Mouse (Mus musculus): ENCODE results near the gene Sesn1. TPM values are rescaled to one million over a fixed set of nuclear protein-coding genes. Genes with fewer than 3 reads are reported as not detected.
A peak's percentile ranks its signal among the peaks of the same experiment; 100 is the strongest.

Sesn1 gene
- total and polyA plus RNA-seq, 3 experiments, result 11.7 TPM; not detected in 1

DNA sequence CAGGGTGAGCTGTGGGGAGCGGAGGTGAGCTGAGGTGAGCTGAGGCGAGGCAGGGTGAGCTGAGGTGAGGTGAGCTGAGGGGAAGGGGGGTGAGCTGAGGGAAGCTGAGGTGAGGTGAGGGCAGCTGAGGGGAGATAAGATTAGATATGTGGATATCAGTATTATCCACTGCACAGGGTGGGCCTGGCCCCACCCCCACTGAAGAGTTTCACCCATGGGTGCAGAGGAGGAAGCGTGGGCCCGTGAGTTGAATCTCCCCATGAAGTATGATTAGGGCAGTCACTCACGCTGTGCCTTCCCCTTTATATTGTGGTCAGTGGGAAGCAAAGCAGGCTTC lies 143.8 kb downstream of the Sesn1 start:
- DNase-seq (ENCODE audit: low read depth, low spot score), result peak; percentile 59
- no peaks in the 10 kb centered on the region for H3K27me3 ChIP-seq (ENCODE audit: control insufficient read depth in 1 of 2, insufficient read depth in 2 of 2, low read length in 2 of 2)
- H3K9ac ChIP-seq (ENCODE audit: control insufficient read depth, low read depth, low read length, poor library complexity, severe bottlenecking), result peak overlapping the region; percentile 70
- TF ChIP-seq ZMIZ1 (IDR thresholded peaks at IDR 0.05; ENCODE audit: low read depth, low read length) (no peak), HCFC1 (IDR thresholded peaks at IDR 0.05; ENCODE audit: low read depth, low read length) (no peak; the same call in 1 of the 2 replicates), NRF1 (IDR thresholded peaks at IDR 0.05; ENCODE audit: insufficient read depth, low read depth, low read length, poor library complexity, severe bottlenecking) (0 out of 2 replicates have a peak, but pooled peaks have one; percentile 18), CHD2 (IDR thresholded peaks at IDR 0.05; ENCODE audit: low read length) (no peak), BHLHE40 (IDR thresholded peaks at IDR 0.05; ENCODE audit: borderline replicate concordance, low read depth, low read length) (peak; percentile 47; the same call in 1 of the 2 replicates), EP300 (IDR thresholded peaks at IDR 0.05; ENCODE audit: low read depth in 1 of 2, low read length in 2 of 2) (peak in 1 of 2 experiments; percentile 78; a peak in 3 of 4 replicates), NELFE (IDR thresholded peaks at IDR 0.05; ENCODE audit: low read depth, low read length) (no peak), POLR2AphosphoS2 (IDR thresholded peaks at IDR 0.05; ENCODE audit: low read length) (0 out of 2 replicates have a peak, but pooled peaks have one; percentile 13), ZC3H11A (IDR thresholded peaks at IDR 0.05; ENCODE audit: low read depth, low read length) (0 out of 2 replicates have a peak, but pooled peaks have one; percentile 21), ZKSCAN1 (IDR thresholded peaks at IDR 0.05; ENCODE audit: low read depth, low read length) (0 out of 2 replicates have a peak, but pooled peaks have one; percentile 36), ETS1 (IDR thresholded peaks at IDR 0.05; ENCODE audit: low read depth, low read length) (peak; percentile 71), TCF12 (IDR thresholded peaks at IDR 0.05; ENCODE audit: low read depth, low read length) (peak; percentile 77), GATA1 (IDR thresholded peaks at IDR 0.05; ENCODE audit: low read depth, low read length) (peak; percentile 80), RCOR1 (IDR thresholded peaks at IDR 0.05; ENCODE audit: low read depth, low read length) (0 out of 2 replicates have a peak, but pooled peaks have one; percentile 10), MXI1 (IDR thresholded peaks at IDR 0.05; ENCODE audit: low read depth, low read length) (no peak), POLR2A (IDR thresholded peaks at IDR 0.05; ENCODE audit: control insufficient read depth in 1 of 2, insufficient read depth in 1 of 2, low read depth in 1 of 2, low read length in 2 of 2, poor library complexity in 1 of 2) (0 out of 4 replicates have a peak, but pooled peaks of 1 of the 2 experiments have one; percentile 28), E2F4 (IDR thresholded peaks at IDR 0.05; ENCODE audit: borderline replicate concordance, low read depth, low read length) (no peak)
- H3K9me3 ChIP-seq (replicated peaks; ENCODE audit: insufficient read depth, low read length), result no peaks in the 10 kb centered on the region
- H3K4me3 ChIP-seq (ENCODE audit: control insufficient read depth in 1 of 2, insufficient read depth in 1 of 2, low read depth in 2 of 2, low read length in 2 of 2), result peak overlapping the region; percentile 62 to 82
- H3K79me2 ChIP-seq (ENCODE audit: control insufficient read depth, insufficient read depth, low read length, poor library complexity), result no peaks in the 10 kb centered on the region
- H3K36me3 ChIP-seq (ENCODE audit: control insufficient read depth in 1 of 2, insufficient read depth in 2 of 2, low read length in 2 of 2), result peaks cover 0 to 5% of the 10 kb centered on the region in 2 experiments; a peak in 2 of 4 replicates
- H3K4me1 ChIP-seq (ENCODE audit: control insufficient read depth in 1 of 2, insufficient read depth in 2 of 2, low read length in 2 of 2), result peaks cover 6 to 11% of the 10 kb centered on the region in 2 experiments
- H3K27ac ChIP-seq (ENCODE audit: control insufficient read depth, low read depth, low read length), result peak overlapping the region; percentile 82

DNA sequence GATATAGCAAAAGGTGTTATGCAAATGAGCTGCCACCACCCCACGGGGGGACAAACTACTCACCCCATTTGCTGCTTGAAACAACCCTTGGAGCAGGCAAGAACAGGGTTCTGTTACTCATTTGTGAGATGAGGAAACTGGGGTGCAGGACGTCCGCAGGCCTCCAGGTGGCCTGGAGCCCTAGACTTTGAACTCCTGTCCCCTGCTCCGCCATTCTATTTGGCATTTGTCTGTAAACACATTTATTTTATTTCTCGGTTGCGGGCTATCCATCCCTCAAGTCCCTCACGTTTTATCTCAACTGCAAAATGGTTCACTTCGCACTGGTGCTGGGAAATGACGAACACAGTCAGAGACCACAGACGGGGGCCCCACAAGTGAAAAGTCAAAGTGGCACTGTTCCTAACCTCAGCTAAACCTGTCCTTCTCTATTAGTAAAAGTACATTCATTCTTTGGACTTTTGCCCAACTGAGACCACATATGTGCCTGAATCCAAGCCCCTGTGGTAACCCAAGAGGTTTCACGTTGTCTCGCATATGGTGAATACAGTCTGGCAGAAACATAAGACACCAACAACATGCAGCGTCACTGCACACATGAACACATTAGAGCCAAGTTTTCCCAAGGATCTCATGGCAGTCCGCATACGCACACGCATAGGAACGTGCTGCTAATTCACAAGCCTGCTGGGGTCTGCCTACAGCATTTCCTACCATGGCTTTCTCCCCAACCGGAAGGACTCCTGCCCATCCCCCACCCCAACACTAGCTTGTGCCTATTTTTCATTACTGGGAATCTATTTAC lies 147.9 kb downstream of the Sesn1 start:
- Histone ChIP-seq H3K36me3 (ENCODE audit: control insufficient read depth in 1 of 2, insufficient read depth in 2 of 2, low read length in 2 of 2) (0 out of 4 replicates have a peak, but pooled peaks cover 0 to 2% of the 10 kb centered on the region in 2 experiments), H3K27me3 (ENCODE audit: control insufficient read depth in 1 of 2, insufficient read depth in 2 of 2, low read length in 2 of 2) (no peaks in the 10 kb centered on the region), H3K4me3 (ENCODE audit: control insufficient read depth in 1 of 2, insufficient read depth in 1 of 2, low read depth in 2 of 2, low read length in 2 of 2) (no peak overlapping the region), H3K4me1 (ENCODE audit: control insufficient read depth in 1 of 2, insufficient read depth in 2 of 2, low read length in 2 of 2) (peaks cover 4 to 7% of the 10 kb centered on the region in 2 experiments), H3K9ac (ENCODE audit: control insufficient read depth, low read depth, low read length, poor library complexity, severe bottlenecking) (no peak overlapping the region), H3K9me3 (replicated peaks; ENCODE audit: insufficient read depth, low read length) (no peaks in the 10 kb centered on the region), H3K27ac (ENCODE audit: control insufficient read depth, low read depth, low read length) (no peak overlapping the region), H3K79me2 (ENCODE audit: control insufficient read depth, insufficient read depth, low read length, poor library complexity) (no peaks in the 10 kb centered on the region)
- TF ChIP-seq ETS1 (IDR thresholded peaks at IDR 0.05; ENCODE audit: low read depth, low read length) (no peak), NELFE (IDR thresholded peaks at IDR 0.05; ENCODE audit: low read depth, low read length) (no peak), BHLHE40 (IDR thresholded peaks at IDR 0.05; ENCODE audit: borderline replicate concordance, low read depth, low read length) (no peak), KAT2A (conservative IDR thresholded peaks at IDR 0.05; ENCODE audit: low read depth, low read length) (no peak), ZC3H11A (IDR thresholded peaks at IDR 0.05; ENCODE audit: low read depth, low read length) (no peak), TCF12 (IDR thresholded peaks at IDR 0.05; ENCODE audit: low read depth, low read length) (no peak), POLR2A (IDR thresholded peaks at IDR 0.05; ENCODE audit: control insufficient read depth in 1 of 2, insufficient read depth in 1 of 2, low read depth in 1 of 2, low read length in 2 of 2, poor library complexity in 1 of 2) (no peak), MEF2A (IDR thresholded peaks at IDR 0.05; ENCODE audit: extremely low read depth, insufficient replicate concordance, low read depth, low read length, poor library complexity, severe bottlenecking) (no peak), CTCF (IDR thresholded peaks at IDR 0.05 in 2 of 3, conservative IDR thresholded peaks at IDR 0.05 in 1 of 3; ENCODE audit: control insufficient read depth in 1 of 3, insufficient read depth in 1 of 3, low read depth in 2 of 3, low read length in 3 of 3, poor library complexity in 1 of 3, severe bottlenecking in 1 of 3) (no peak)
- no peak for DNase-seq (ENCODE audit: low read depth, low spot score)

Measured in MEL (cell line).